Mouse (Mus musculus): Measurements from ENCODE around the gene Mnt.

- TF ChIP-seq POLR2A (IDR thresholded peaks at IDR 0.05; ENCODE audit: insufficient read depth, low read length) (no peak), CTCF (IDR thresholded peaks at IDR 0.05; ENCODE audit: low read depth, low read length) (no peak), EP300 (IDR thresholded peaks at IDR 0.05; ENCODE audit: insufficient read depth, low read depth, low read length) (no peak)
Observed at GRCm38 (mm10) chr11:74821463-74821862, 9.3 kb upstream of the Mnt start.
